Mouse (Mus musculus): ENCODE data around the gene Scyl1.

Scyl1 gene

GRCm38 (mm10) chr19:5803041-5803880, 32.0 kb upstream of the Scyl1 start:
- peak; percentile 100 for DNase-seq

DNA sequence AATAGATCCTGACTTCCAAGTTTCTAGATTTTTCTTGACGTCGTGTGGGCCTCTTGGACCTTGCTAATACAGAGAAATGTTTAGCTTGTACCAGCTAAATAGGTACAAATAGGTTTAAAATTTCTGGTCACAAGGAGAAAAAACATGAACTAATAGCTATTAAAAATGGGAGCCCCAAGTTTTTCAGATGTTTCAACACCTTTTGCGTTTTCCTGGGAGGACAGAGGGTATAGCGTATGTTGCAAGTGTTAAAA, 31.5 kb upstream of the Scyl1 start:
- no peak for DNase-seq

- DNase-seq, result peak; percentile 97
Observed at GRCm38 (mm10) chr19:5802011-5802786, 31.0 kb upstream of the Scyl1 start.

DNA sequence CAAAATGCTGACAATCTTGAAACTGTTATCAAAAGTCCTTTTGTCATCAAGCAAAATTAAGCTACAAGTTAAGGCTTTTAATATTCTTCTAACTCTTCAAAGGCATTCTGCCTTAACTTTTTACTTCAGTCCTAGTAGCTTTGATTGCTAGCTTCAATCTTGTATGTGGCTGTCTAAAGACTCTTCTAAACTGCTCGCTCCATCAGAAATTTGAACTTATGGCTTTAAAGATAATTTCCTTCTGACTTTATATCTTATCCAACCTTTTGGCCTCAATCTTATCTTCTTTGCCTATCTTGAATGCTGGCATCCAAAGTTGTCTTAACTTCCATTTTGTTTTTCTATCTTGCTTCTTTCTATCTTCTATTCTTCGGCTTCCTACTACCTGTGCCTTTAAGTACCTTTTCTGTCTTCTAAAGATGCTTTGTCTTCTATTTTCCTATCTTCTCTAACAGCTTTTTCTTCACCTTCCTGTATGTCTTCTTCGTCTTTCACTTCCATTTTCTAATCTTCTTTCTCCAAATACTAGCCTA, 30.3 kb upstream of the Scyl1 start:
- DNase-seq, result no peak

- DNase-seq, result peak in 1 of 2 experiments; percentile 57
Observed at GRCm38 (mm10) chr19:5800632-5801431, 29.6 kb upstream of the Scyl1 start.

DNA sequence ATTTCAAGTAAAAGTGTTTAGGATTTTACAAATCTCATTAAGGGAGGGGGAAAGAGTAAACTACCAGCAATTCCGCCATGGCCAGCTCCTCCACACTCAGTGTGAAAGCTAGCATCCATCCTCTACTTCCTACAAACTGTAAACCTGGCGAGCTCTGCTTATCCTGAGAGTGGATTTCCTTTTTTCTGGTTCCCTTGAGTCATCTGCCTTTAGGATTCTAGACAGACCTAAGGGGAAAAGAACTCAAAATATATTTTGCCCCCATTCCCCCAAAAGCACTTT, 29.1 kb upstream of the Scyl1 start:
- DNase-seq, result peak in 1 of 2 experiments; percentile 13

GRCm38 (mm10) chr19:5799566-5800349, 28.5 kb upstream of the Scyl1 start:
- DNase-seq, result peak in 1 of 2 experiments; percentile 43

DNA sequence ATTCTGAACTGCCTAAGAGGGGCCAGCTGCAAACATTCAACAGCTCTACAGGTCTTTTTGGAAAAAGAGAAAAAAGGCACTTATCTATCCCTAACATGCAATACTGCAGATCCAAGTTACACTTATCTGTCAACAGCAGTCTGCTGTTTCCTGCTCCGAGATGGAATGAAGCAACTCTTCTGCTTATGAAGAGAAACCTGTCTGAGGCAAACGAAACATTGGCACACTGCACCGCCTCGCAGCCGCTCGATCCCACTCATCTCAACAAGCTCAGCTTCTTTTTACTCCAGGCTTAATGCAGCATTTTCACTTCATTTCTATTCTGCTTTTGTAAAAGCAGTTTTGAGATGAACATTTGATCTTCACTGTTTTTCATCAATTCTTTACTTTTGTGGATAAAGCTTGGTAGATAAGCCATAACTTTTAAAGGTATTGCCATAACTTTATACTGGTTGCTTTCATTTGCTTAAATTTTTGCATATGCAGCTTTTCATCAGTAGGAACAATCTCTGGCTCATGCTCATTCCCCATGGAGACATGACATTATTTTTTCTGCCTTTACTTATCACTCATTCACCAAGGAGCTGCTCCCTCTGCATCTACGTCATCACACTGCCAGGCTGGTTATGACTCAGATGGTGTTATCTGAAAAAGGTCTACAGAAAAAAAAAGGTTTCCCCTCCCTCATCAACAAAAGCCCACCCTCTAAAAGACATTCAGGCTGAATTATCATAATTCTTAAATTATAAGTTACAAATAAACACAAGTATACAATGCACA, 27.7 kb upstream of the Scyl1 start:
- DNase-seq, result peak in 1 of 2 experiments; percentile 33

GRCm38 (mm10) chr19:5797381-5798111, 26.3 kb upstream of the Scyl1 start:
- DNase-seq, result peak in 1 of 2 experiments; percentile 26

DNA sequence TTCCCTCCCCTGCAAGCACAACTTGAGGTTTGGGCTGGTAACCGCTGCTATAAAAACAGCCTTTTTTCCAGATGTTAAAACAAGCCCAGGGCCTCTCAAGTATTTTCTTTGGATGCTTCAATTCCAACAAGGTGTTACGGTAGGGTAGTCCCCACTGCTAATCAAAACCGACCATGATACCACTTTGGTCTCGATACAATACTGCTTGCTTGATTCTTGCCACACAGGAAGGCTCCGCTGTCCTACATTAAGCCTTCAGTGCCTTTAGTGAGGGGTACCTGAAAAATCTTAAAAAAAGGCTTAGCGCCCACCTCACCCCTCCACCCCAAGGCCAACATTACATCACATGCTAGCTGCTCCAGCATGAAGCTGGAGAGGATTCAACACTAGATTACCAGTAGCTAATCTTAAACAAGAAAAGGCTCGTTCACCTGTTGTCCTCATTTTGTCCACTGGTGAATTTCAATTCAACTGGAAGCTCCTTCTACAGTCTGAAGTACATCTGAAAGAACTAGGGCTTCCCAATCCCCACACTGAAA, 25.4 kb upstream of the Scyl1 start:
- DNase-seq, result peak in 1 of 2 experiments; percentile 20

DNA sequence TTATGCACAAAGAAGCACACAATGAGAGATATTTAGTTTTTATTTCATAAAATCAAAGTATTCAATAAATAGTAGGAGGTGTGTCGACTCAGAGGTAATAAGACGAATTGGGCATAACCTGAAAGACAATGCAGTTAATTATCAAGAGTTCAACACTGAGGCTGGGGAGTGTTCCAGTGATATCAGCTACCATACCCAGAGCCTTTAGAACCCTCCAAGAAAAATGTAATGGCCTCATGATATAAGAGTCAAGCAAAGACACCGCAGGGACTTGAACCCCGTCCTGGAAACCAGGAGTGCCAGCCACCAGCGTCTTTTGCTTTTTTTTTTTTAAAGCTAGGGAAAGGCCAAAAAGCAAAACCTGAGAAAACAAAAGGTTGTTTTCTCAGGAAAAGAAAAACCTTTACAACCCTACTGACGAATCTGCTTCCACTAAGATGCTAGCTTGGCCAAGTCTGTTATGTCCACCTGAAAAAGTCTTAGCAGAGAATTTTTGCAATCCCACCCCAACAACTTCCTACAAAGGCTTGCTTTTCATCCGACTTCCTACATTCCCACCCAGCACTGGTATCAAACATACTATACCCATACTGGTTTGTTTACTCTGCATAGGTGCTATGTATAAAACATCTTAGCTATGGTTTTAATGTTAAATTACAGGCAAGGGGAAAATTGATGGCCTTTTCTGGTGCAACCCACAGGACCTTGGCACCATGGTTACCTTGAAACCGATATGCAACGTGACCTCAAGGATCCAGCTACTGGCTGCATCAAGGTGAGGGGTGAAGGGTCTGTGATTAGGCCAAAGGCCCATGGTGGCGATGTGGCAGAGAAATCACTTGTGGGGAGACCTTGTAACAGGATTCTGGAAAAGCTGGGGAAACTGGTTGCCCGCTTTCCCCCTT, 24.7 kb upstream of the Scyl1 start:
- DNase-seq, result peak in 1 of 2 experiments; percentile 4

DNA sequence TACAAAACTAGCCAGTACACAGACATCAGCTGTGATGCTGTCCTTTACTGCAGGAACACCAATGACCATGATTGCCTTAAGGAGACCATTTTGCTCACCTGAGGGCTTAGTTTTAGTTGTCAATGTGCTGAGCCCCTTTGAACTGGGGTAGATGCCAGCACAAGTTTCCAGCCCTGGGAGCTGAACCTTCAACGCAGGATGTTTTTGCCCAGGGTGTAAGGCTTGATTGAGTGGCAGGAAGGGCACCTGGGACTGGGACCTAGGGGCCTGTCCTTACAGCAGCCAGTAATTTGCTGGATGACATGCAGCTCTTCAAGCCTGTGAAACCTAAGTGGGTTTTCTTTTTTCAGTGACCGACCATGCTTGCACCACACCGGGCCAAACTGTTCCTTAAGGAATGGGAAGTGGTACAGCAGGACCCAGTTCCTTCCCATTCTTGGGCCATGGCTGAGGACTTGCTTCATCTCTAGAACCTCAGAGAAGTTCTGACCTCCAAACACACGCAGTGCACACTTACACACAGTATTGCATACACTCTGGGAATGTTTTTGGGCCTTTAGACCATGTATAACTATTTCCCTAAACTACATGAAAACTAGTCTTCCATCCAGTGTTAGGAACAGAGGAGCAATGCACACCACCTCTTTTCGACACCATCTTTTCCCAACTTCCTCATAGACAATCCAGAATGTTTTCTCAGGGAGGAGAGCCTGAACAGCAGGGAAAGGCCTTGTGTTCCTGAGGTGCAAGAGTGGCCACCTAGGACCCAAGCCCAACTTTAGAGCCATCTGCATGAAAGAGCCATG, 23.8 kb upstream of the Scyl1 start:
- DNase-seq, result peak; percentile 45 to 57

DNA sequence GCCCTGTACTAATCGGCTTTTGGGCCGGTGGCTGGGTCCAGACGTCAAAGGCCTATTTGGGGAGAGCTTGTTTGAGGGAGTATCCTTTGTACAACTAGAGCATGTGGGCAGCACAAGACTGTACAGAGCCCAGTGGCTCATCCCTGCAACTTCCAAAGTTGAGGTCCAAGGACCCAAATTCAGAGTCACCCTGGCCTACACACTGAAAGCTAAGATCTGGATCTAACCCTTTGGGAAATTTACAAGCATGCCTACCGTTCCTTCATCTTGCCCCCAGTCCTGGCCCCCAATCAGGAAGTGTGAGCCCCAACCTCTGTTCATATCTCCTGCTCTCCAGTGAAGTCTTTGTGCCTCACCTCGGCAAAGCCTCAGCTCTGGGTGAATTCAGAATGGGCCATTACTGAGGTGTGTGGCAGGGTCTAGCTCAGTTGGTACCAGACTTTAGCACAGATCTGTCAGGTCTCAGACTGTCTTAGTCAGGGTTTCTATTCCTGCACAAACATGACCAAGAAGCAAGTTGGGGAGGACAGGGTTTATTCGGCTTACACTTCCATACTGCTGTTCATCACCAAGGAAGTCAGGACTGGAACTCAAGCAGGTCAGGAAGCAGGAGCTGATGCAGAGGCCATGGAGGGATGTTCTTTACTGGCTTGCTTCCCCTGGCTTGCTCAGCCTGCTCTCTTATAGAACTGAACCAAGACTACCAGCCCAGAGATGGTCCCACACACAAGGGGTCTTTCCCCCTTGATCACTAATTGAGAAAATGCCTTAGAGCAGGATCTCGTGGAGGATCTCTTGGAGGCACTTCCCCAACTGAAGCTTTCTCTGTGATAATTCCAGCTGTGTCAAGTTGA, 22.9 kb upstream of the Scyl1 start:
- peak; percentile 23 to 43 for DNase-seq

DNA sequence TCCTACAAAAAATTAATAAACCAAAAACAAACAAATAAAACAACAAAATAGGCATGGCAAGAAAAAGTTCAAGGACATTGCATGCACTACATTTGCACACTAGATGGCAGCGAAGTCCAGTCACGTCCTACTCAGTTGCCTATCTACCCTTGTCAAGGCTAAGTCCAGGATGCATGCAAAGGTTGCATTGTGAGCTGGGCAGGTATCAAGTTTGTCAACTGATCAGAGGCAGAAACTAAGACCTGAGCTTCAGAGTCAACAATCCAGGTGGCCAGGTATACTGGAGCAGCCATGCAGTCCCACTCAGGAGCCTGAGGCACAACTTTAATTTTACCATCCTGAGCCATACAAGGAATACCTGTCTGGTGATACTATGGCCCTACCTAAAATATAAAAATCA, 21.9 kb upstream of the Scyl1 start:
- peak; percentile 71 to 79 for DNase-seq

DNA sequence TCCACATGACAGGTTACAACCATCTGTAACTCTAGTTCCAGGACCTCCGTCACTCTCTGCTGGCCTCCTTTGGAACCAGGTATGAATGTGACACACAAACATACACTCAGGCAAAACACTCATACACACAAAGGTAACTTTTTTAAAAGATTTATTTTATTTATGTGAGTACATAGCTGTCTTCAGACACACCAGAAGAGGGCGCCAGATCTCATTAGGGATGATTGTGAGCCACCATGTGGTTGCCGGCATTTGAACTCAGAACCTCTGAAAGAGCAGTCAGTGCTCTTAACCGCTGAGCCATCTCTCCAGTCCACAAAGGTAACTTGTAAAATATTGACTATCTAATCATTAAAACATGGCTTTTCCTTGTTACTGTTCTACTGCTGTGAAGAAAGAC, 20.1 kb upstream of the Scyl1 start:
- DNase-seq, result peak in 1 of 2 experiments; percentile 8

DNA sequence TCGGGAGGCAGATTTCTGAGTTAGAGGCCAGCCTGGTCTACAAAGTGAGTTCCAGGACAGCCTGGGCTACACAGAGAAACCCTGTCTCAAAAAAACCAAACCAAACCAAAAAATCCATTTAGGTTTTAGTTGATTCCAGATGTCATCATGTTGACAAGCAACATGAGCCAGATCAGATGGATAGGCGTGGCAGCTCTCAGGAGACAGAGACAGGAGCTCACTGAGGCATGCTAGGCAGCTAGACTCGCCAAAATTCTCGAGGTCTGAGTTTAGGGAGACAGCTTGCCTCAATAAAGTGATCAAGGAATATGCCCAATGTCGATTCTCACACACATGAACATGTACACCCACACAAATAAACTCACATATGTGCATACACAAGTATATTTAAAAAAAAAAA, 17.8 kb upstream of the Scyl1 start:
- DNase-seq, result no peak

DNA sequence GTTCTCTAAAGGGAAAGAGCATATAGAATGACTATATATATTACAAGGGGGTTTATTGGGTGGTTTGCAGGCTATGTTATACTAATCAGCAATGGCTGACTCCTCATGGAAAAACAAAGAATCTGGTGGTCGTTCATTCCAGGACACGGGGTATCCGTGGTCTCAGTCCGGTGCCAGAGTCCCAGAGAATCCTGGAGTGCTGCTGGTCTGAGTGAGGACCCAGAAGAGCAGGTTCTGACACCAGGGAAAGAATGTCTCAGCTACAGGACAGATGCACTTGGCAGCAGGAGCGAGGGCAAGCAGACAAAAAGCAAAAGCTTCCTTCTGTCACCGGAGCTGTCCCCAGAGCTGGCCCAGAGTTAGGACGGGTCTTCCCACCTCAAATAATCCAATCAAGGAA, 17.4 kb upstream of the Scyl1 start:
- no peak for DNase-seq

GRCm38 (mm10) chr19:5787920-5788319, 16.7 kb upstream of the Scyl1 start:
- no peak for DNase-seq
